Mouse (Mus musculus) lung, embryonic 16.5 days (tissue): ENCODE data around the gene Prep. TPM values are rescaled to one million over a fixed set of nuclear protein-coding genes. Genes with fewer than 3 reads are reported as not detected.
"Not testable (repeated sequence)": the region's sequence is repeated elsewhere in the genome, so short reads cannot be mapped to it uniquely, and the experiment has no call there.

Source experiments
- ATAC-seq: fragments of 200-750 bp; cut with Nextera tagmentation; 2 replicates; pipeline ENCODE4 v1.8.0; 2017; ENCODE audit warnings: low read depth, mild to moderate bottlenecking, moderate library complexity
- H3K27ac ChIP-seq: fragments of 300-500 bp; sonication (generic); 2 replicates; pipeline ENCODE4 v1.5.1; 2014; ENCODE audit warnings: mild to moderate bottlenecking, control low read depth, low read length
- H3K27me3 ChIP-seq: fragments of 300-500 bp; sonication (generic); 2 replicates; pipeline ENCODE4 v1.6.1; 2014; ENCODE audit warnings: low read depth, low read length, mixed read lengths; ENCODE audit not compliant: control insufficient read depth, insufficient read depth
- H3K36me3 ChIP-seq: fragments of 300-500 bp; sonication (generic); 2 replicates; pipeline ENCODE4 v1.6.1; 2014; ENCODE audit warnings: low read length; ENCODE audit not compliant: control insufficient read depth, insufficient read depth
- H3K4me1 ChIP-seq: fragments of 300-500 bp; sonication (generic); replicated peaks from 2 replicates; pipeline ENCODE4 v1.6.1; 2014; ENCODE audit warnings: low read length, mixed read lengths; ENCODE audit not compliant: control insufficient read depth, insufficient read depth
- H3K4me2 ChIP-seq: fragments of 300-500 bp; sonication (generic); 2 replicates; pipeline ENCODE4 v1.6.1; 2014; ENCODE audit warnings: low read depth, low read length, control low read depth
- H3K4me3 ChIP-seq: fragments of 300-500 bp; sonication (generic); 2 replicates; pipeline ENCODE4 v1.5.1; 2014; ENCODE audit warnings: mild to moderate bottlenecking, low read length, control low read depth
- H3K9ac ChIP-seq: fragments of 300-500 bp; sonication (generic); 2 replicates; pipeline ENCODE4 v1.6.1; 2014; ENCODE audit warnings: low read length, control low read depth
- H3K9me3 ChIP-seq: fragments of 300-500 bp; sonication (generic); 2 replicates; pipeline ENCODE4 v1.6.1; 2016; ENCODE audit warnings: low read length; ENCODE audit not compliant: control insufficient read depth
- WGBS: fragments of 180-500 bp; shearing (Covaris S2); extraction: QIAGEN DNeasy Blood & Tissue Kit; methylation state at CpG from one replicate; pipeline ENCODE4 v1.1.7; 2014; 5-methylcytosine and 5-hydroxymethylcytosine counted together
- polyA plus RNA-seq: library from polyadenylated mRNA; unstranded; fragments of >200 nt; fragmentation: Nextera tagmentation; extraction: Ambion mirVana; gene quantifications from 2 replicates; pipeline ENCODE4 v1.2.1, GENCODE M21; 2015

Prep gene
- polyA plus RNA-seq, 1 experiment from 2014 or later = 37.1 TPM

DNA sequence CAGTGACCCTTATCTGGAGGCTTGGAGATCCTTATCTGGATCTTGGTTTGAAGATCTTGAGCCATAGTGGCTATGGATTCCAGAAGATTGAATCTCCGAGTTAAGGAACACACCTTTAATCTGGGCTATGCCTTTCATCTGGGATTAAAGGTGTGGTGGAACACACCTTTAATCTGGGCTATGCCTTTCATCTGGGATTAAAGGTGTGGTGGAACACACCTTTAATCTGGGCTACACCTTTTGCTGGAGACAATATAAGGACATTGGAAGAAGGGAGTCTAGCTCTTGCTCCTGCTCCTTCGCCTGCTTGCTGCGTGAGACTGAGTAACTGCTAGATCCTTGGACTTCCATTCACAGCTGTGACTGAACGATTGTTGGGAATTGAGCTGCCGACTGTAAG, 110.8 kb downstream of the Prep start, which contains the start of gene Popdc3:
Gene Popdc3 (plus strand): TSS at position 301 of the 400 bp plus-strand sequence.
- H3K4me2 ChIP-seq, H3K9ac ChIP-seq, ATAC-seq, H3K27me3 ChIP-seq, H3K27ac ChIP-seq, H3K4me1 ChIP-seq, H3K36me3 ChIP-seq, H3K4me3 ChIP-seq, H3K9me3 ChIP-seq: not testable (repeated sequence)
- WGBS = no CpG with 5 or more reads among the region's 5 CpGs

DNA sequence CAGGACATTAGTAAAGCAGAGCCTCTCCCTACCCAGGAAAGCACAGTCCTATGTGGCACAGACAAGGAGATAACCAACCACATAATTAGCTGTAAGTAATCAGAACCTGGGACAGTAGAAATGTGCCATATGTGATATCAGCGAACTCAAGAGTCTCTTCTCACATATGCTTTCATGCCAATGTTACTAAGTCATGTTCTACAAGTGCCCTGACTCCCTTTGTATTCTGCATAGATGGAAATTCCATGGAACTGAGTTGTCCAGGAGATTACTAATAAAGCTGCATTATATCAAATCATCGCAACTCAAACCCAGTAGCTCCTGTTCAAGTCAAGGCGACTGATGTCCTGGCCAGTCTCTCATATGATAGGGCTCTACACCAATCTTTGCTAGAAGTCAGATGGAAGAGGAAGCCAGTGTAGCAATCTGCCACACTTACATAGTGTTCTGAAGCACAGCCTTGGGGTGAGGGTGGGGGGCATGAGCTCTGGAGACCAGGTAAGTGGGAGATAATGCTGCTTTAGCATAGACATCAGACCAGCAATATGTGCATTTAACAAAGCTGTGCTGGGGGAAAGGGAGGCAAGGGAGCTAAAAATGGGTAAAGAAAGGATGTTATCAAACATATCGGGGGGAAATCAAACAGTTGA, 113.8 kb downstream of the Prep start:
- no peak for ATAC-seq
- no peak overlapping the region for H3K4me2 ChIP-seq

DNA sequence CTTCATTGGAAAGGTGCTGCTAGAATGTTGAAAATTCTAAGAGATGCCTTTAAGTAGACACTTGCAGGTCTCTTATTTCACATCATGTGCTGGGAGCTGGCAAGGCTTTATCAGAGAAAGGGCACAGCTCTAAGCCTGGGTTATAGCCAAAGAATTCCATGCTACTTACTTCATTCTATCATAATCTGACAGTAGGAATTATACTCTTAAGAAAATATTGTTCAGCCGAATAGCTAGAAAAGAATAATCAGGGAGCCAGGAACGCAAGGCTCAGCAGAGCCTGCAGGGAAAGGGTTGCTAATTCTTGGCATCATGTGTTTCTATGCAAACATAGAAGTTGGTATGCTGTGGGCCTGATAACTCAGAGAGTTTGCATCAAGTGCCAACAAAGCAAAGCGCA, 114.3 kb downstream of the Prep start:
- H3K27me3 ChIP-seq = no peaks in the 10 kb centered on the region
- peak overlapping the region; percentile 13; the same call in 1 of the 2 replicates for H3K27ac ChIP-seq
- peak; percentile 61 for ATAC-seq
- 62% methylated on average over 3 of the region's 3 CpGs for WGBS
- H3K9ac ChIP-seq = no peak overlapping the region
- no peaks in the 10 kb centered on the region for H3K9me3 ChIP-seq
- peaks cover 5% of the 10 kb centered on the region; the same call in 1 of the 2 replicates for H3K4me1 ChIP-seq
- H3K4me3 ChIP-seq = no peak overlapping the region
- H3K36me3 ChIP-seq = no peaks in the 10 kb centered on the region
- no peak overlapping the region for H3K4me2 ChIP-seq

More for the DNA sequence above, 113.8 kb downstream of the Prep start:
- H3K27ac ChIP-seq = peak overlapping the region; percentile 13; the same call in 1 of the 2 replicates
- H3K36me3 ChIP-seq = no peaks in the 10 kb centered on the region
- no peak overlapping the region for H3K9ac ChIP-seq
- WGBS = 84% methylated on average over 4 of the region's 4 CpGs
- no peaks in the 10 kb centered on the region for H3K27me3 ChIP-seq
- no peak overlapping the region for H3K4me3 ChIP-seq
- H3K4me1 ChIP-seq = peaks cover 5% of the 10 kb centered on the region; the same call in 1 of the 2 replicates
- H3K9me3 ChIP-seq = no peaks in the 10 kb centered on the region

DNA sequence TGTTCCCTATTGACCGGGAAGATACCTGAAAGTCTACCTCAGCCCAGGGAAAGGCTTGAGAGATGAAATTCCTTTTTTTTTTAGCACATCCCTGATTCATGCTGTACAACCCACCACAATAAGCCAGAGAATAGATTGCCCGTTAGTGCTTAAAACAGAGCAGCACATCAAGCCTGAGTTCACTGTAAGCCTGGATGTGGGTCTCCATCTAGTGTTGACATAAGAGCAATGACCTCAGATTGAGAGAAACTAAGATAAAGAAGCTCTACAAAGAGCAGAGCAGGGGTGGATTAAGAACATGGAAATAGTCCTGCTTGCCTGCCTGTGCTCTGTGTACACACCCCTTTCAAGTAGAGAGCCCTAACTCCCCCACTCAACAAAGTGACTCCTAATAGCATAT, 118.5 kb downstream of the Prep start:
- Histone ChIP-seq H3K9ac (no peak overlapping the region), H3K4me2 (no peak overlapping the region), H3K27ac (no peak overlapping the region), H3K4me1 (peaks cover 5% of the 10 kb centered on the region; the same call in 1 of the 2 replicates), H3K9me3 (no peaks in the 10 kb centered on the region), H3K27me3 (no peaks in the 10 kb centered on the region), H3K36me3 (no peaks in the 10 kb centered on the region), H3K4me3 (no peak overlapping the region)
- ATAC-seq = no peak
- 71% methylated on average over 2 of the region's 2 CpGs for WGBS

DNA sequence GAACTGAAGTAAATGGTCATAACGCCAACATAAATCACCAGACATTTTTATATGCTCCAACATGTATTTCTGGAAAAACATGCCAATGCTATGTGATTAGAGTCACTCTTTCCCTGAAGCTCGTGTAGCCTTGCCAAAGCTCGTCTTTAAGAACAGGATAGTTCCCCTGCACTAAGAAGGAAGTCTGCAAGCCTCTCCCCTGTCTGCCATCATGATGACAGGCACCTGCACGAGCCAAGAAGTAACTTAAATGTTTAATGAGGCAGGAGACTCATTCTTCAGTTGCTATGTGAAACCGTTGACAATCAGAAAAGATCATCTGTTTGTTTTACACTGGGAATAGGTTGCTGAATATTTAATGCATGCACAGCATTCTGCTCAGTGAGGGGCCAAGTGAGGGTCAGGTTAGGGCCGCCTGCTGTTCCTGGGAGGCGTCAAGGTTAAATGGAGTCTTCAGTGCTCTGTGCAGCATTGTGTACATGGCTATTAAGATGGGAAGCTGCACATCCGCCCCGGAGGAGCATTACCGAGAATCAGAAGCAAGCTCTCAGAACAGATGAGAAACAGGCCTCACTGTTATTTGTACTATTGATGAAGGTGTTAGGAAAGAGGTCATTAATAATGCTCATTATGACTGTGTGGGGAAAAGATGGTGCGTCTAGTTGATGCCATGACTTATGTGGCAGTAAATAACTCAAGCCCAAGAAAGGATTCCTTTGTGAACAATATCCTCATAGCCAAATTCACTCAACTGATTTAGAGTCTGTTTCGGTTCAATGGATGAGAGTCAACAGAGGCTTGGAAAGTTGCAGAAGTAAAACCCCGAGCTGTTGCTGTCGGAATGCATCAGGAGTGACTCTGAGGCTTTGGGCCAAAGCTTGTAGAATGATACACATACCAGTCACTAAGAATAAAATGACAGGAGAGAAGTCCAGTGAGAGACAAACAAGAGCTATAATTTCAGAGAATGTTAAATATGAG, 126.6 kb downstream of the Prep start:
- no peak for ATAC-seq
- H3K9me3 ChIP-seq = no peaks in the 10 kb centered on the region
- no peak overlapping the region for H3K4me2 ChIP-seq
- no peak overlapping the region for H3K4me3 ChIP-seq
- 62% methylated on average over 14 of the region's 14 CpGs for WGBS
- H3K4me1 ChIP-seq = no peaks in the 10 kb centered on the region
- H3K27ac ChIP-seq = no peak overlapping the region
- H3K36me3 ChIP-seq = no peaks in the 10 kb centered on the region
- no peaks in the 10 kb centered on the region for H3K27me3 ChIP-seq
- H3K9ac ChIP-seq = no peak overlapping the region

DNA sequence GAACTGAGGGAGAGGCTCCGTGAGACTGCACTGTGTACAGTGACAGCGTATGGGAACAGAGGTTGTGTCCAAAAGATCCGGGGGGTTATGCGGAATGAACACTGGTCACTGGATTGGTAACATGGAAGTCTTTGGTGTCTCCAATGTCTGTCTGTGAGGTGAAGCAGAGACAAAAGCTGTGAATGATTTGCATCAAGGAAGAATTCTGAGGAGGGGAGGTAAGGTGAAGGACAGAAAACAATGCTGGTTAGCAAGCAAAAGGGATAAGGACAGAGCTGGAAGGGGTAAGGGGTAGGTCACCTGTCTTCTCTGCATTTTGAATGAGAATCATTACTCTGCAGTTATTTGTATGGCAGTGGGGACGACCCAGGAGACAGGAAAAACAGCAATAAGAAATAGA, 127.5 kb downstream of the Prep start:
- WGBS = 77% methylated on average over 5 of the region's 5 CpGs
- no peaks in the 10 kb centered on the region for H3K36me3 ChIP-seq
- ATAC-seq = no peak
- H3K9ac ChIP-seq = no peak overlapping the region
- H3K9me3 ChIP-seq = no peaks in the 10 kb centered on the region
- no peaks in the 10 kb centered on the region for H3K27me3 ChIP-seq
- H3K27ac ChIP-seq = no peak overlapping the region
- H3K4me1 ChIP-seq = no peaks in the 10 kb centered on the region
- H3K4me2 ChIP-seq = no peak overlapping the region
- no peak overlapping the region for H3K4me3 ChIP-seq

DNA sequence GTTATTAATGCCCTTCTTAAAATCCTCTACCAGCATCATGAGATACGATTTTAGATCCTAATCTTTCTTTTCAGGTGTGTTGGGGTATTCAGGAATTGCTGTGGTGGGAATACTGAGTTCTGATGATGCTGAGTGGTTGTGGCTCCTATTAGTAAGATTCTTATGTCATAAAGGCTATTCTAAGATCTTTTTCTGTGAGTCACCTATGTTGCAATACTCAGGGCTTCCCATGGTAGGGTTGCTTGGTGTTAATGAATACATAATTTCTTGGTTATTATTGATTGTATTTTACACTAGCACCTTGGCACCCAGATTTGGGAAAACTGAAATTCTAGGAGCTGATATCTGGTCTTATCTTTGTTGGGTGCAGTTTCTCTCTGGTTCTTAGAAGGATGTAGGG, 137.6 kb downstream of the Prep start:
- no peaks in the 10 kb centered on the region for H3K36me3 ChIP-seq
- no peak overlapping the region for H3K27ac ChIP-seq
- 46% methylated on average over 1 of the region's 1 CpGs for WGBS
- no peak overlapping the region for H3K9ac ChIP-seq
- no peaks in the 10 kb centered on the region for H3K27me3 ChIP-seq
- no peaks in the 10 kb centered on the region for H3K4me1 ChIP-seq
- no peak overlapping the region for H3K4me2 ChIP-seq
- H3K9me3 ChIP-seq = no peaks in the 10 kb centered on the region
- no peak overlapping the region for H3K4me3 ChIP-seq
- ATAC-seq = no peak

DNA sequence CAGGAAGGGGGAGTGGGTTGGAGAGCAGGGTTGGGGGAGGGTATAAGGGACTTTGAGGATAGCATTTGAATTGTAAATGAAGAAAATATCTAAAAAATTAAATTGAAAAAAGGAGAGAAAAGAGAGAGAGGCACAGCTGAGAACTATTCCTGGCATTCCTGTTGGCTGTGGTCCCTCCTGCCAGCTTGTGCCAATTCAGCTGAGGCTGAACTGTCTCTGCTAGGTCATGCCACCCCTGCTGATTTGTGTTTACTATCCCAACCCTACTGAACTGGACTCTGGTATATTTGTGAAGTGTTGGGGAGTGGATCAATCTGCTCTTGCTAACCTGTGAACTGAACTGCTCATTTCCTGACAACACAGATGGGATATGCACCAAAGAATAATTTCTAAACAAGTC, 143.2 kb downstream of the Prep start:
- H3K27me3 ChIP-seq = no peaks in the 10 kb centered on the region
- H3K4me2 ChIP-seq = no peak overlapping the region
- no peak for ATAC-seq
- H3K27ac ChIP-seq = no peak overlapping the region
- H3K9me3 ChIP-seq = no peaks in the 10 kb centered on the region
- H3K9ac ChIP-seq = no peak overlapping the region
- no peak overlapping the region for H3K4me3 ChIP-seq
- no peaks in the 10 kb centered on the region for H3K4me1 ChIP-seq
- H3K36me3 ChIP-seq = no peaks in the 10 kb centered on the region

DNA sequence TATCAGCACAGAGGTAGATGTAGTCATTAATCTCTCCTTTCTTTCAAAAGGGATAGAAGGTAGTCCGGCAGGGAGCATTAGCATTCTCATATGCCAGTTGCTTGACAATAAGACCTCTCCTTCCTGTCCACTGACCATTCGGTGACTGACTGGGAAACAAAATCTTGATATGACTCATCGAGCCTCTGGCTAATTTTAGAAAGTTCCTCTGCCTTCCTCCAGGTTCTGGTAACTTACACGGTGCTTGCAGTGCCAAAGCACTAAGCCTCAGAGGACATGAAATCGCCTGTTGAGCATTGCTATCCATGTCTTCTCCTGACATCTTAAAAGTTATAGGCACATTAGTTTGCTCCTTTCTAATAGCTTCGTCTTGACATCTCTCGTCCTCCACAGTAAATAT, 149.7 kb downstream of the Prep start:
- H3K27ac ChIP-seq = no peak overlapping the region
- no peak overlapping the region for H3K4me3 ChIP-seq
- no peaks in the 10 kb centered on the region for H3K36me3 ChIP-seq
- 73% methylated on average over 7 of the region's 7 CpGs for WGBS
- ATAC-seq = no peak
- no peaks in the 10 kb centered on the region for H3K4me1 ChIP-seq
- H3K4me2 ChIP-seq = no peak overlapping the region
- no peaks in the 10 kb centered on the region for H3K27me3 ChIP-seq
- H3K9me3 ChIP-seq = no peaks in the 10 kb centered on the region
- no peak overlapping the region for H3K9ac ChIP-seq
